Mouse (Mus musculus) retina, postnatal 1 day (tissue): ENCODE measurements around the gene Olfr1200.

ENCODE experiments used
- DNase-seq: peaks from one replicate; pipeline ENCODE4 v3.0.0-alpha.2; 2012

Gene Olfr1200

DNA sequence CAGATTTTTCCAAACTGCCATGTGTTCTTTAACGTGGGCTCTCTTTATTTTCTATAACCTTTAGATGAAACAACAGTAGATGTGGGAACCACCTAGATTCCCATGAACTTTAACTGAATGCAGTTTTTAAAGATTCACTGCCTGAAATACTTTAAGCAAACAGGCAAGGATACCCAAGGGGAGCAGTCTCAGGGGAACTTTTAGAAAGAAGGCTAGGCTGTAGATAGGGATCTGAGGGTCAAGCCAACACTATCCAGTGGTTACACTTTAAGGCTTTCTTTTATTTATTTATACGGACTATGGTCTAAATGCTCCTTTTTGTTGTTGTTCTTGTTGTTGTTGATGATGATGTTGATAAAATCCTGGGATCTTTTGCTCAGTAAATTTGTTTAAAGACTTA lies at the start of gene Olfr1200:
Olfr1200 (minus strand) TSS at position 101 of the 400 bp plus-strand sequence.
- no peak for DNase-seq

DNA sequence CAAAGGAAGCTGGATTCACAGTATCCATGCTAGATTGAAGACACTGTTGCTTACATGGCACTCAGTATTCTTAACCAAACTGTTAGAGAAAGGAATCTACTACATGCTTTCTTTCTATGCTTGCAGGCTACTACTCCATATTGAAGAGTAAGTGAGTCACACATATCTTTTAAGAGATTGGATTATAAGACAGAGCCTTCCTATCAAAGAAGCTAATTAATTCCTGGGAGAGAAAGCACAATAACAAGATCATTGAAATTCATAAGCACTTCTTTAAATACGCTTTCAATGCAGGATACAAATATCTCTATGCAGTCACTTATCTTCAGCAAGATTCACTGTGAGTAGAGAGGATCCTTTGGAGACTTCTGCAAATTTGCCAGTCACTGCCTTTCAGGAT lies 43.9 kb upstream of the Olfr1200 start, which contains the start of gene Olfr1202:
Olfr1202 (plus strand) TSS at position 301 of the 400 bp plus-strand sequence.
- no peak for DNase-seq

DNA sequence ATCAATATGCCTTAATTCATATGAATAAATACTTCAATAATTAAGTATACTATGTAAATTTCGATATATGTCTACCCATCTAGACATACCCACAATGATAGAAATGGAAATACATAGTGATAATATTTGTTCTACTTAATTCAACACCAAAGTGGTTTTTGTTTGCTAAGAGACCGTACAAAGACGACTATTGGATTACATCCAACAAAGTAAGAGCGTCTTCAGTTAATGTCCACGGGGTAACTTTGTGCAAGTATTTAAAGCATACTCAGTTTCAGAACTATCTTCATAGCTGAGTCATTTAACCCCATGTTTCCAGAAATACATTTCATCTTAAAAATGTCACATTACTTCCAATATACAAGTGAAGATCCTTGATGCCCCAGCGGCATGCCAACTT lies 22.4 kb upstream of the Olfr1200 start, which contains the start of gene Olfr1201:
Olfr1201 (plus strand) TSS at position 301 of the 400 bp plus-strand sequence.
- no peak for DNase-seq

DNA sequence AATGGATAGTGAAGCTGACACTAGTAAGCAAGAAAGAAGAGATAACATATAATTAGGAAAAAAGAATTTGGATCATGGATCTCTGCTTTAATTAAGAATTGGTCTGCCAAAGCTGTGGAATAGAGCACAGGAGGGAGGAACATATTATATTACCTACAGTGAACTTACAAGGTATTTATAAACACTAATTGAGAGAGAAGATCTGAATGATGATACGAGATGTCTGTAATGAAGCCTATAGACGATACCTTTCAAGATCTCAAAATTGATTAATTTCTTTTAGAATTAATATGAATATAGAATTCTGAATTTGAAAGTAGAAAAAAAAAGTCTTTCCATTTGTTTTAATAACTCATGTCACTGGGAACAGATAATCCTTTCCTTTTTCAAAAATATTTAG lies 9.9 kb downstream of the Olfr1200 start, which contains the start of gene Olfr1199:
Olfr1199 (minus strand) TSS at position 101 of the 400 bp plus-strand sequence.
- no peak for DNase-seq

DNA sequence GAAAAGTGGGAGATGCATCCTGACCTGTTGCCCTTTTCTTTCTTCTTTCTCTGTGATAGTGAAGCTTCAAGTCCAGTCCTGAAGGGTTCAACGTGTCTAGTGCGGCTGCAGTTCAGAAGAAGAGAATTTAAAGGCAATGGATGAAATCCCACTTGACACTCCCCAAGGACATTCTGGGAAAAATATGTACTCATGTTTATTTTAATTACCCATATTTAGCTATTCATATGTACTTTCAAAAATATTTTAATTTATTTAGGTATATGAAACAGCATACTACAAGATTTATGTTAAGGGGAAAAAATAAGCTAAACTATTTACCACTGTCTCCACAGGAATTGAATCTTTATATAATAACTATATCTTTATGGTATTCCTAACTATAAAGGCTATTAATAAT lies 19.0 kb downstream of the Olfr1200 start, which contains the start of gene Olfr1198:
Olfr1198 (minus strand) TSS at position 101 of the 400 bp plus-strand sequence.
- DNase-seq: no peak

DNA sequence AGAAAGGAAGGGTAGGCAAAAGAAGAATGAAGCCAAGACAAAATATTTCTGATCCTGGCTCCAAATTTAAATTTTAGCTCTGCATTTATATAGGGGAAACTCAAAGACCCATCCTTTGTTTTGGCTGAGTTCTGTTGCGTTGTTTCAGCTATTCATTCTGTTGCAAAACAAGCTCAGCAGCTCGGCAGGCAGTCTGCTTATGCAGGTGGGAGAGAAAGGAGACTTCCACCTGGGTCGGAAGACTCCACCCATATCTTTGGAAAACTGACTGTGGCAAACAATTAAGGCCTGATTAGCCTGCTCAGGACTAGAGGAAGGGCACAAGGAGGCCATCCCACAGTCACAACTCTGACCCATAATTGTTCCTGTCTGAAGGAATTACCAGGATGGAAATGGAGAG lies 26.9 kb downstream of the Olfr1200 start:
- no peak for DNase-seq

DNA sequence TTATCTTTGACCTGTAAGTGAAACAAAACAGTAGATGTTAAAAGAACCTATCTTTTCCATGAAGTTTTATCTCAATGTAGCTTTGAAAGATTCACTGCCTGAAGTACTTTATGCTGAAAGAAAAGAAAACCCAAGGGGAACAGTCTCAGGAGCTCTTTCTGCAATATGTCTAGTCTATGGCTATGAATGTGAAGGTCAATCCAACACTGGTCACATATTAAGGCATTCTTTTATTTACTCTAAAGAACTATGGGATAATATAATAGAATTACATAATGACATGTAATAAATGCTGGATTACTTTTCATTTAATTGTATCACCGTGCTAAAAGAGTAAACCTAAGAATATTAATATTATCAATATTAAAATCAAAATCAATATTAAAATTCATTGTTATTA lies 38.0 kb downstream of the Olfr1200 start, which contains the start of gene Olfr1197:
Olfr1197 (minus strand) TSS at position 101 of the 400 bp plus-strand sequence.
- DNase-seq: no peak
